In the genomic region with DNA sequence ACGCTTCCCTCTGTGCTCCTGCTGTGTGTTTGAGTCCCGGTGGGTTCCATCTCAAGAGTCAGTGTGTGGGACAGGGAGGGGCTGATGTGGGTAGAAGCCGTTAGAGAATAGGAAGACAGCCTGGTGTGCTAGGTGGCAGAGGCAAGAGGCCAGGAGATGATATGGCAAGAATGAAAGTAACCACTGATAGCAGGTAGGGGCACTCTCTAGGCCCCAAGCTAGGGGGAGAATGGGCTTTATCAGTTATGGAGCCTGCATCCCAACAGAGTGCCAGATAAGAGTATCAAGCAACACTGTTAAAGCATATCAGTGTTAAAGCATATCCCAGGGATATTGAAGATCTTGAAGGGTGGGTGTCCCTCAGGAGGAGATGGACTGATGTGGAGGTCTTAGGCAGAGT, we compare ENCODE assay signal across 10 mouse cellular contexts.
"Had no signal": no experiment of that assay in that cellular context is flagged by ENCODE, and none has a peak within 500 bp of the region (broad histone marks: within the 10 kb centered on the region; RNA-seq: fewer than 3 reads in every experiment).

No protein-coding gene starts in this region.

- H3K27me3 ChIP-seq: intestine, embryonic 15.5 days; limb, embryonic 15.5 days; lung, embryonic 15.5 days; midbrain, embryonic 15.5 days; neural tube, embryonic 12.5 days had no signal

- H3K4me1 ChIP-seq: intestine, embryonic 15.5 days; lung, embryonic 15.5 days; neural tube, embryonic 12.5 days had no signal

- ATAC-seq: intestine, embryonic 15.5 days; midbrain, embryonic 15.5 days had no signal

- H3K4me2 ChIP-seq: intestine, embryonic 15.5 days; limb, embryonic 15.5 days; lung, embryonic 15.5 days; midbrain, embryonic 15.5 days; neural tube, embryonic 12.5 days had no signal

- H3K27ac ChIP-seq: intestine, embryonic 15.5 days; limb, embryonic 15.5 days; lung, embryonic 15.5 days; midbrain, embryonic 10.5 days; midbrain, embryonic 15.5 days; neural tube, embryonic 12.5 days had no signal

- H3K9ac ChIP-seq: intestine, embryonic 15.5 days; limb, embryonic 15.5 days; lung, embryonic 15.5 days; midbrain, embryonic 15.5 days; neural tube, embryonic 12.5 days had no signal

- H3K4me3 ChIP-seq: intestine, embryonic 15.5 days; limb, embryonic 15.5 days; lung, embryonic 15.5 days; midbrain, embryonic 10.5 days; midbrain, embryonic 15.5 days; neural tube, embryonic 12.5 days had no signal

- DNase-seq: kidney, adult 18-20 months; lung, postnatal 14 days; thymus, adult 18-20 months; thymus, postnatal 25 days had no signal

- H3K9me3 ChIP-seq: intestine, embryonic 15.5 days; limb, embryonic 15.5 days; lung, embryonic 15.5 days; midbrain, embryonic 10.5 days; midbrain, embryonic 15.5 days; neural tube, embryonic 12.5 days had no signal
